ENCODE assay signal across 29 mouse cellular contexts in the genomic region with DNA sequence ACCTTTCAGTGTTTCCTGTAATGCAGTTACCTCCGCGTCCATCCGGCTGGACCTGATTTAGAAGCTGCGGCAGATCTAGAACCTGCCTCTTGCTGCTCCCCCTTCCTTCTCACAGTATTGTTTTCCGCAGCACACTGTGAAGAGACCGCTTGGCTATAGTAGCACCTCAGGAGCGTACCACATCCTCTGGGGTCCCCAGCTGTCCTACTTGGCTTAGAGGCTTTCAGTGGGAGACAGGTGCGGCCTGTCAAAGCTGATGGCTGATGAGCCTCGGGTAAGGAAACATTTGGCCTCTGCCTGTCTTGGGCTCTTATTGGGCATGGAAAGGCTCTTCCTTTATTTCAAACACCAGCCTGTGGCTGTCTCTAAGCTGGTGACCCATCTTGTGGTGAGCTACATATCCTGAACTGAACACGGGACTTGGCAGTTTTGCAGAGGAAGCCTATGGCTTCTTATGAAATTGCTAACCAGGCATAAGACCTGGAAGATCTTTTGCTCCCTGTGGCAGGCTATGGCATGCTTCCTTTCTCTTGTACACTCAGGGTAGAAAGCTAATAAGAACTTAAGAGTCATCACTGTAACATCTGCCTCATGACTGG.
A peak's percentile ranks its signal among the peaks of the same experiment; 100 is the strongest.
DNase-seq lines count a peak whose midpoint lies in the region; ATAC-seq lines count a peak whose summit lies in the region.
"Had no signal": no experiment of that assay in that cellular context is flagged by ENCODE, and none has a peak within 500 bp of the region (broad histone marks: within the 10 kb centered on the region; RNA-seq: fewer than 3 reads in every experiment).

No protein-coding gene starts in this region.

- no peak for DNase-seq in hindbrain, embryonic 10.5 days (ENCODE audit: low spot score)
- DNase-seq in hindbrain, embryonic 11.5 days (ENCODE audit: low spot score): no peak
- DNase-seq in thymus, adult 18-20 months: peak; percentile 51 to 65
- DNase-seq in thymus, postnatal 36 days: peak; percentile 46 to 75
- no peak for DNase-seq in right cerebral cortex, postnatal 14 days
- DNase-seq in ovary, postnatal 10 days (ENCODE audit: low spot score): no peak
- DNase-seq: adrenal gland, adult 2 months; cerebellum, adult 18-20 months; cerebellum, postnatal 25 days; embryo, embryonic 11 days; gastrocnemius, postnatal 10 days; heart, adult 18-20 months; heart, postnatal 36 days; kidney, postnatal 36 days; layer of hippocampus, postnatal 36 days; retina, postnatal 1 day; right cerebral cortex, postnatal 4 days had no signal

- H3K27me3 ChIP-seq in hindbrain, embryonic 10.5 days (ENCODE audit: insufficient read depth, poor library complexity, severe bottlenecking): no peaks in the 10 kb centered on the region
- H3K27me3 ChIP-seq in hindbrain, embryonic 11.5 days (ENCODE audit: control insufficient read depth, insufficient read depth, low read length): no peaks in the 10 kb centered on the region
- no peaks in the 10 kb centered on the region for H3K27me3 ChIP-seq in forebrain, embryonic 13.5 days
- H3K27me3 ChIP-seq: CH12.LX; embryonic facial prominence, embryonic 15.5 days; heart, embryonic 13.5 days; kidney, embryonic 15.5 days; limb, embryonic 15.5 days had no signal

- no peaks in the 10 kb centered on the region for H3K9me3 ChIP-seq in hindbrain, embryonic 10.5 days
- no peaks in the 10 kb centered on the region for H3K9me3 ChIP-seq in hindbrain, embryonic 11.5 days (ENCODE audit: control insufficient read depth, low read length)
- no peaks in the 10 kb centered on the region for H3K9me3 ChIP-seq in forebrain, embryonic 13.5 days (replicated peaks)
- H3K9me3 ChIP-seq: embryonic facial prominence, embryonic 15.5 days; G1E; heart, embryonic 13.5 days; kidney, embryonic 15.5 days; limb, embryonic 15.5 days had no signal

- H3K4me3 ChIP-seq in hindbrain, embryonic 10.5 days: no peak overlapping the region
- H3K4me3 ChIP-seq in hindbrain, embryonic 11.5 days (ENCODE audit: low read depth, low read length): no peak overlapping the region
- H3K4me3 ChIP-seq in forebrain, embryonic 13.5 days: no peak overlapping the region
- H3K4me3 ChIP-seq: embryonic facial prominence, embryonic 15.5 days; heart, embryonic 13.5 days; kidney, embryonic 15.5 days; limb, embryonic 15.5 days had no signal

- 88% methylated on average over 10 of the region's 10 CpGs for WGBS in hindbrain, embryonic 10.5 days
- WGBS in hindbrain, embryonic 11.5 days: 85% methylated on average over 10 of the region's 10 CpGs
- WGBS in forebrain, embryonic 13.5 days: 89% methylated on average over 10 of the region's 10 CpGs

- H3K27ac ChIP-seq in hindbrain, embryonic 10.5 days: peak overlapping the region; percentile 23; the same call in 1 of the 2 replicates
- no peak overlapping the region for H3K27ac ChIP-seq in hindbrain, embryonic 11.5 days (ENCODE audit: low read depth, low read length)
- no peak overlapping the region for H3K27ac ChIP-seq in forebrain, embryonic 13.5 days
- H3K27ac ChIP-seq: embryonic facial prominence, embryonic 15.5 days; heart, embryonic 13.5 days; kidney, embryonic 15.5 days; limb, embryonic 15.5 days; liver, embryonic 14.5 days had no signal

- H3K36me3 ChIP-seq in hindbrain, embryonic 10.5 days: no peaks in the 10 kb centered on the region
- no peaks in the 10 kb centered on the region for H3K36me3 ChIP-seq in hindbrain, embryonic 11.5 days (ENCODE audit: control insufficient read depth, insufficient read depth, low read length)
- H3K36me3 ChIP-seq in forebrain, embryonic 13.5 days (ENCODE audit: poor library complexity, severe bottlenecking): no peaks in the 10 kb centered on the region
- H3K36me3 ChIP-seq: embryonic facial prominence, embryonic 15.5 days; G1E; heart, embryonic 13.5 days; kidney, embryonic 15.5 days; limb, embryonic 15.5 days had no signal

- H3K9ac ChIP-seq in hindbrain, embryonic 11.5 days (ENCODE audit: low read depth, low read length): no peak overlapping the region
- H3K9ac ChIP-seq in forebrain, embryonic 13.5 days: no peak overlapping the region
- H3K9ac ChIP-seq: embryonic facial prominence, embryonic 15.5 days; heart, embryonic 13.5 days; kidney, embryonic 15.5 days; limb, embryonic 15.5 days; liver, embryonic 14.5 days had no signal

- ATAC-seq in hindbrain, embryonic 11.5 days (ENCODE audit: low FRiP score): no peak
- peak; percentile 24 to 28; a peak in 2 of 4 replicates for ATAC-seq in hematopoietic stem cell, adult 5-6 weeks (replicated peaks in 1 of 2; ENCODE audit: insufficient read depth in 1 of 2, low FRiP score in 2 of 2, low TSS enrichment in 1 of 2, low read depth in 1 of 2, poor library complexity in 2 of 2, severe bottlenecking in 2 of 2)
- no peak for ATAC-seq in forebrain, embryonic 13.5 days
- ATAC-seq: forebrain, embryonic 16.5 days; intestine, postnatal 0 days had no signal

- H3K4me1 ChIP-seq in hindbrain, embryonic 10.5 days (replicated peaks): peaks cover 36% of the 10 kb centered on the region
- H3K4me1 ChIP-seq in hindbrain, embryonic 11.5 days (replicated peaks; ENCODE audit: control insufficient read depth, insufficient read depth, low read length): no peaks in the 10 kb centered on the region
- H3K4me1 ChIP-seq in forebrain, embryonic 13.5 days: no peaks in the 10 kb centered on the region

- no peak overlapping the region for H3K4me2 ChIP-seq in hindbrain, embryonic 11.5 days (replicated peaks; ENCODE audit: low read depth, low read length)
- H3K4me2 ChIP-seq in forebrain, embryonic 13.5 days: no peak overlapping the region
- H3K4me2 ChIP-seq: embryonic facial prominence, embryonic 15.5 days; heart, embryonic 13.5 days; kidney, embryonic 15.5 days; limb, embryonic 15.5 days; midbrain, embryonic 11.5 days had no signal

Comparison
In these comparisons a context has a peak if more than half of its experiments do, and no peak if none do; other contexts are left out.
1. DNase-seq: peak in thymus, adult 18-20 months (2 of 2) and thymus, postnatal 36 days (2 of 2); none in hindbrain, embryonic 10.5 days (single experiment), hindbrain, embryonic 11.5 days (single experiment), right cerebral cortex, postnatal 14 days (single experiment) and ovary, postnatal 10 days (single experiment).
2. ATAC-seq: peak in hematopoietic stem cell, adult 5-6 weeks (2 of 2); none in hindbrain, embryonic 11.5 days (single experiment) and forebrain, embryonic 13.5 days (single experiment).